Mouse (Mus musculus) neural tube, embryonic 14.5 days (tissue): ENCODE data around the gene Pcdh10. TPM values are rescaled to one million over a fixed set of nuclear protein-coding genes. Genes with fewer than 3 reads are reported as not detected.

Source experiments
- ATAC-seq: fragments of 200-750 bp; cut with Nextera tagmentation; 2 replicates; pipeline ENCODE4 v1.8.0; 2017; ENCODE audit warnings: low read depth, mild to moderate bottlenecking, moderate TSS enrichment, moderate library complexity
- H3K27ac ChIP-seq: fragments of 300-500 bp; sonication (generic); 2 replicates; pipeline ENCODE4 v1.5.1; 2014; ENCODE audit warnings: low read depth, mild to moderate bottlenecking, control low read depth, low read length, moderate library complexity, mixed read lengths
- H3K27me3 ChIP-seq: fragments of 300-500 bp; sonication (generic); 2 replicates; pipeline ENCODE4 v1.6.1; 2014; ENCODE audit warnings: low read length; ENCODE audit not compliant: control insufficient read depth, insufficient read depth
- H3K36me3 ChIP-seq: fragments of 300-500 bp; sonication (generic); 2 replicates; pipeline ENCODE4 v1.6.1; 2014; ENCODE audit warnings: low read length, mixed read lengths; ENCODE audit not compliant: control insufficient read depth, insufficient read depth
- H3K4me1 ChIP-seq: fragments of 300-500 bp; sonication (generic); 2 replicates; pipeline ENCODE4 v1.6.1; 2014; ENCODE audit warnings: low read length; ENCODE audit not compliant: control insufficient read depth, insufficient read depth
- H3K4me2 ChIP-seq: fragments of 300-500 bp; sonication (generic); 2 replicates; pipeline ENCODE4 v1.6.1; 2014; ENCODE audit warnings: mild to moderate bottlenecking, low read depth, low read length, control low read depth
- H3K4me3 ChIP-seq: fragments of 300-500 bp; sonication (generic); 2 replicates; pipeline ENCODE4 v1.5.1; 2014; ENCODE audit warnings: low read depth, low read length, control low read depth, mixed read lengths
- H3K9ac ChIP-seq: fragments of 300-500 bp; sonication (generic); replicated peaks from 2 replicates; pipeline ENCODE4 v1.6.1; 2014; ENCODE audit warnings: low read depth, mild to moderate bottlenecking, control low read depth, low read length, mixed read lengths
- H3K9me3 ChIP-seq: fragments of 300-500 bp; sonication (generic); 2 replicates; pipeline ENCODE4 v1.6.1; 2016; ENCODE audit warnings: low read length; ENCODE audit not compliant: control insufficient read depth
- WGBS: fragments of 180-500 bp; shearing (Covaris S2); extraction: QIAGEN DNeasy Blood & Tissue Kit; methylation state at CpG from one replicate; pipeline ENCODE4 v1.1.7; 2014; 5-methylcytosine and 5-hydroxymethylcytosine counted together
- polyA plus RNA-seq: library from polyadenylated mRNA; unstranded; fragments of >200 nt; fragmentation: Nextera tagmentation; extraction: Ambion mirVana; gene quantifications from 2 replicates; pipeline ENCODE4 v1.2.1, GENCODE M21; 2014

The Pcdh10 gene
- polyA plus RNA-seq, 1 experiment from 2014 or later: 28.1 TPM

DNA sequence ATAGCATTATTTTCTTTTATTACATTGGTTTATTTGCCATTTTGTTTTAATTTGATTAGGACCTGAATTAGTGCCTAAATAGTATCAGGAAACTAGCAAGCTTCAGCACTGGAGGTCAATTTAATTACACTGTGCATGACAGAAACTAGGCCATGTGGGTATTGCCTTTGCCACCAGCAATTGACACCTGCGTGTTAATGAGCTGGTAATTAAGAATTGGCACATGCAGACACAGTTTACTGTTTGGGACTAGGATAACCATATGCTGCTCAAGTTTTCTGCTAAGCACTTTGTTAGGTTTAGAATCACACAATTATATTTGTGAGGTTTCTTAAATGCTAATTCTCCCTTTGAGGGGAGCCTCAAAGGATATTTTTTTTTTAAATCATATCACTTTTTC lies 53.5 kb downstream of the Pcdh10 start:
- Histone ChIP-seq H3K36me3 (no peaks in the 10 kb centered on the region), H3K4me2 (no peak overlapping the region), H3K9me3 (no peaks in the 10 kb centered on the region), H3K27me3 (no peaks in the 10 kb centered on the region), H3K4me1 (no peaks in the 10 kb centered on the region), H3K27ac (no peak overlapping the region), H3K9ac (no peak overlapping the region), H3K4me3 (no peak overlapping the region)
- peak; percentile 61; the same call in 1 of the 2 replicates for ATAC-seq
- 42% methylated on average over 1 of the region's 1 CpGs for WGBS

DNA sequence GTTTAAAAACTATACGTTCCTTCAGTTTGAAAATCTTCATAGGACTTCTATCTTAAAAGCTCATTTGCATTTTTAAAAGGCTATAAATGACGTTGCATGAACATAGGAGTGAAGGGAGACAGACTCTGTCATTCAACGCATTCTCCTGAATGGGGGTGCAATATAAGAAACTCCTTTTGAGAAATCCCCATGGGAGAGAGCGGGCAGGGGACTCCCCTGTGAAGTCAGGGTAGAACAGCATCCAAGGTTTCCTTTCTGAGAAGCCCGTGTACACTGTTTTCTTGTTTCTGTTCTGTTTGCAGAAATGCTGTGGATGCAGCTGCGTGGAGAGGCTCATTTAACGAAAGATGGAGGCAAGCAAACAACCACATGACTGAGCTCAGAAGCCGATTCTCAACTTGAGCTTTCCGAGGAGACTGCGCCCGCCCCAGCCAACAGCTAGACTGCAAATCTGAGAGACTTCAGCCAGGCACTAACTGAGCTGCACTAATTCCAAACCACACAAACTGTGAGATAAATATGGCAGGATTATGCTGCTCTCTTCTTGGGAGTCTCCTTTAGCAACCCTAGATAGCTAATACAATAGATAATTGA lies 54.1 kb downstream of the Pcdh10 start:
- no peak for ATAC-seq
- H3K4me2 ChIP-seq: peak overlapping the region; percentile 14; the same call in 1 of the 2 replicates
- no peak overlapping the region for H3K4me3 ChIP-seq
- H3K27me3 ChIP-seq: no peaks in the 10 kb centered on the region
- H3K27ac ChIP-seq: no peak overlapping the region
- 44% methylated on average over 11 of the region's 11 CpGs for WGBS
- no peaks in the 10 kb centered on the region for H3K4me1 ChIP-seq
- no peak overlapping the region for H3K9ac ChIP-seq
- H3K36me3 ChIP-seq: no peaks in the 10 kb centered on the region
- H3K9me3 ChIP-seq: no peaks in the 10 kb centered on the region
